Mouse (Mus musculus) midbrain, postnatal 0 days (tissue): ENCODE measurements around the gene Epop. TPM values are rescaled to one million over a fixed set of nuclear protein-coding genes. Genes with fewer than 3 reads are reported as not detected.

Experiments
- ATAC-seq: fragments of 200-750 bp; cut with Nextera tagmentation; 2 replicates; pipeline ENCODE4 v1.8.0; 2017; ENCODE audit warnings: moderate number of reproducible peaks, mild to moderate bottlenecking, moderate TSS enrichment, moderate library complexity; ENCODE audit not compliant: low FRiP score
- DNase-seq: peaks from one replicate; pipeline ENCODE4 v3.0.0-alpha.2; 2015; ENCODE audit warnings: low spot score
- H3K27ac ChIP-seq: fragments of 300-500 bp; sonication (generic); 2 replicates; pipeline ENCODE4 v1.5.1; 2014; ENCODE audit warnings: low read depth, mild to moderate bottlenecking, low read length, mixed read lengths
- H3K27me3 ChIP-seq: fragments of 300-500 bp; sonication (generic); 2 replicates; pipeline ENCODE4 v1.6.1; 2014; ENCODE audit warnings: low read length, control low read depth, mixed read lengths; ENCODE audit not compliant: insufficient read depth
- H3K36me3 ChIP-seq: fragments of 300-500 bp; sonication (generic); 2 replicates; pipeline ENCODE4 v1.6.1; 2014; ENCODE audit warnings: low read length, control low read depth, mixed read lengths; ENCODE audit not compliant: insufficient read depth
- H3K4me1 ChIP-seq: fragments of 300-500 bp; sonication (generic); 2 replicates; pipeline ENCODE4 v1.6.1; 2014; ENCODE audit warnings: mild to moderate bottlenecking, control low read depth, antibody characterized with exemption, low read length, mixed read lengths; ENCODE audit not compliant: insufficient read depth
- H3K4me2 ChIP-seq: fragments of 300-500 bp; sonication (generic); 2 replicates; pipeline ENCODE4 v1.6.1; 2014; ENCODE audit warnings: low read depth, mild to moderate bottlenecking, low read length, mixed read lengths; ENCODE audit not compliant: poor library complexity, severe bottlenecking
- H3K4me3 ChIP-seq: fragments of 300-500 bp; sonication (generic); 2 replicates; pipeline ENCODE4 v1.5.1; 2014; ENCODE audit warnings: low read depth, mild to moderate bottlenecking, low read length, moderate library complexity
- H3K9ac ChIP-seq: fragments of 300-500 bp; sonication (generic); replicated peaks from 2 replicates; pipeline ENCODE4 v1.6.1; 2014; ENCODE audit warnings: mild to moderate bottlenecking, low read length, moderate library complexity, mixed read lengths; ENCODE audit not compliant: poor library complexity, severe bottlenecking
- H3K9me3 ChIP-seq: fragments of 300-500 bp; sonication (generic); 2 replicates; pipeline ENCODE4 v1.6.1; 2016; ENCODE audit warnings: low read length, control low read depth
- CTCF ChIP-seq: IDR thresholded peaks from 2 replicates; pipeline ENCODE4 v1.5.1; 2016; ENCODE audit warnings: antibody characterized with exemption, mild to moderate bottlenecking
- WGBS: fragments of 180-500 bp; shearing (Covaris S2); extraction: QIAGEN DNeasy Blood & Tissue Kit; methylation state at CpG from one replicate; pipeline ENCODE4 v1.1.7; 2014; 5-methylcytosine and 5-hydroxymethylcytosine counted together
- polyA plus RNA-seq: library from polyadenylated mRNA; unstranded; fragments of >200 nt; fragmentation: Nextera tagmentation; extraction: Ambion mirVana; gene quantifications from 2 replicates; pipeline ENCODE4 v1.2.1, GENCODE M21; 2015
- total RNA-seq: library from RNA; depleted of rRNA; stranded (reverse); fragments of >200 nt; gene quantifications from 2 replicates; pipeline ENCODE4 v1.2.3, GENCODE M21; 2014

Gene Epop
- total and polyA plus RNA-seq, 2 experiments from 2014 or later = 1.5 to 8.4 TPM

GRCm38 (mm10) chr11:97662893-97663527 lies 33.5 kb upstream of the Epop start, which contains the start of gene Mllt6:
Gene Mllt6 (plus strand): TSS chr11:97663414.
- peaks cover 7% of the 10 kb centered on the region; the same call in 1 of the 2 replicates for H3K27me3 ChIP-seq
- peak within 1 kb of the TSS; percentile 79 for H3K9ac ChIP-seq
- ATAC-seq (peak; percentile 55; the same call in 1 of the 2 replicates), DNase-seq (peak; percentile 89)
- peak within 1 kb of the TSS; percentile 82 for H3K4me3 ChIP-seq
- peak within 1 kb of the TSS; percentile 84 for H3K4me2 ChIP-seq
- H3K4me1 ChIP-seq = peaks cover 7% of the 10 kb centered on the region; the same call in 1 of the 2 replicates
- under 1% methylated on average over 38 of the region's 76 CpGs for WGBS
- no peaks in the 10 kb centered on the region for H3K9me3 ChIP-seq
- peak within 1 kb of the TSS; percentile 55 for H3K27ac ChIP-seq
- no peak for TF ChIP-seq CTCF
- H3K36me3 ChIP-seq = peaks cover 2% of the 10 kb centered on the region

DNA sequence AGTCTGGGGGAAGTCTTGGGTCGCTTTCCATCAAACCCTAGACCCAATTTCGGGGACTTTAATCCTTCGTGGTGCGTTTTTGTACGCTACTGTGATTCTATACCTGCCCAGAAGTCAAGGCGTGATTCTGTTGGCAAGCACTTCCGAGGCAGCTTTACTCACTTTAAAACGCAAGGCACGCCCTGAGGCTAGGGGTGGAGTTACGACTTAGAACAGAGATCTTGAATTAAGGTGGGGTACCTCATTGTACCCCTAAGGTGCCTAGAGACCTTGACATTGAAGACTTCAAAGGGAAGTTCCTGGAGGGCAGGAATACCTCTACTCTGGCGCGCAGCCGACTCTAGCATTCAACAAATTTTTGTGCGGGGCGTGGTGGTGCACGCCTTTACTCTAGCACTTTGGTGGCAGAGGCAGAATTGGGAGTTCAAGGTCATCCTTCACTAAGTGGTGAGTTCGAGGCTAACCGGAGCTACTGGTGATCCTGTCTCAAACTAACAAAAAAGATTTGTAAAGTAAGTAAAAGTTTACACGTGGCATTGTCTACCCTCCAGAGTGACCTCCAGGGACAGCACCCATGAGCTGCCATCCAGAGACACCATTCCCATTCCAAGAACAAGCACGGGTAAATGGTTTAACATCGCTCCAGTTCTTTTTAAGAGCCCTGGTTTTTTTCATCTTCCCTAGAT lies 32.8 kb upstream of the Epop start:
- DNase-seq (no peak), ATAC-seq (no peak)
- Histone ChIP-seq H3K4me3 (peak overlapping the region; percentile 82), H3K36me3 (no peaks in the 10 kb centered on the region), H3K4me1 (peaks cover 7% of the 10 kb centered on the region; the same call in 1 of the 2 replicates), H3K27me3 (peaks cover 7% of the 10 kb centered on the region; the same call in 1 of the 2 replicates), H3K4me2 (peak overlapping the region; percentile 84), H3K9ac (no peak overlapping the region), H3K27ac (no peak overlapping the region), H3K9me3 (no peaks in the 10 kb centered on the region)
- WGBS = 3% methylated on average over 21 of the region's 21 CpGs
- TF ChIP-seq CTCF = no peak

- H3K4me2 ChIP-seq = peak overlapping the region; percentile 32
- WGBS = under 1% methylated on average over 20 of the region's 20 CpGs
- H3K27me3 ChIP-seq = peaks cover 7% of the 10 kb centered on the region; the same call in 1 of the 2 replicates
- no peak for ATAC-seq
- no peaks in the 10 kb centered on the region for H3K9me3 ChIP-seq
- no peak for TF ChIP-seq CTCF
- no peaks in the 10 kb centered on the region for H3K36me3 ChIP-seq
- no peak overlapping the region for H3K27ac ChIP-seq
- peaks cover 7% of the 10 kb centered on the region; the same call in 1 of the 2 replicates for H3K4me1 ChIP-seq
- H3K4me3 ChIP-seq = peak overlapping the region; percentile 17; the same call in 1 of the 2 replicates
- no peak for DNase-seq
- H3K9ac ChIP-seq = no peak overlapping the region
These were observed 32.2 kb upstream of the Epop start for GRCm38 (mm10) chr11:97661648-97662133.

- WGBS = 2% methylated on average over 27 of the region's 27 CpGs
- H3K4me1 ChIP-seq = peaks cover 7% of the 10 kb centered on the region; the same call in 1 of the 2 replicates
- DNase-seq = no peak
These were observed 31.5 kb upstream of the Epop start for GRCm38 (mm10) chr11:97660734-97661647.

DNA sequence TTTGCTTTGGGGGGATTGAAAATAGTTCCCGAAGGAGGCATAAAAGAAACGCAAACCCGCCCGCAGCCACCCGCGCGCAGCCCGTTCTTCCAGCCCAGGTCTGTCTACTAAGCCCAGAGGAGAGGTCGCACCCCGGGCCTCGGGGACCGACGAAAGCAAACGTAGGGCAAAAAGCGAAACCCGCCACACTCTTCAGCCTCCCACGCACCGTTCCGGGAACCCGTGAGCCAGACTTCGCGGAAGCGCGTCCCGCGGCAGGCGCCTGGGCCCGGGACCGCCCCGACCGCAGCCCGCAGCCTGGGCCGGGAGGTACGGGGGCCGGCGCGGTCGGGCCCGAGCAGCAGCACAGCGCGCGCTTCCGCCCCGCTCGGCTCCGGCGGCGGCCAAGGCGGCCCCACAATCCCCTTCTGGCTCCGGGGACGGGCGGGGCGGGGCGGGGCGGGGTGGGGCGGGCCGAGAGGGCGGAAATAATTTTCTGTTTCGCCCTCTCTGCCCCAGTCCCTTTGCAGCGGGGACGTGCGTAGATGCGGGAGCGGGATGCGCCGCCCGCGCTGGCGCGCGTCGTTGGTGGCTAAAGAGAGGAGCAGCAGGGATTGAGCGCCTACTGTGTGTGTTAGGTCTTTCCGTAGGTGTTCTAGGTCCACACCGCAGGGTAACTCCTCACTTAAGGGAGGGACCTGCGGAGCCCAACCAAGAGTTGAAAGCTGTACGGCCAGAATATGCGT lies 30.6 kb upstream of the Epop start:
- WGBS = 0% methylated on average over 56 of the region's 78 CpGs
- Histone ChIP-seq H3K27ac (peak overlapping the region; percentile 65), H3K4me2 (peak overlapping the region; percentile 83), H3K9me3 (no peaks in the 10 kb centered on the region), H3K4me3 (peak overlapping the region; percentile 64), H3K4me1 (peaks cover 7% of the 10 kb centered on the region; the same call in 1 of the 2 replicates), H3K9ac (peak overlapping the region; percentile 64), H3K27me3 (peaks cover 7% of the 10 kb centered on the region; the same call in 1 of the 2 replicates), H3K36me3 (no peaks in the 10 kb centered on the region)
- no peak for TF ChIP-seq CTCF
- ATAC-seq (peak; percentile 69), DNase-seq (peak; percentile 75)

More at GRCm38 (mm10) chr11:97660734-97661647, 31.5 kb upstream of the Epop start:
- Histone ChIP-seq H3K4me3 (peak overlapping the region; percentile 64), H3K27me3 (peaks cover 7% of the 10 kb centered on the region; the same call in 1 of the 2 replicates), H3K4me2 (peak overlapping the region; percentile 83), H3K9me3 (no peaks in the 10 kb centered on the region), H3K36me3 (no peaks in the 10 kb centered on the region), H3K27ac (no peak overlapping the region), H3K9ac (peak overlapping the region; percentile 64)
- no peak for TF ChIP-seq CTCF
- ATAC-seq = no peak
